Mouse (Mus musculus) inflammation-experienced regulatory T-cells, adult 6 months (primary cell): ENCODE data around the gene Plvap. TPM values are rescaled to one million over a fixed set of nuclear protein-coding genes. Genes with fewer than 3 reads are reported as not detected.
A peak's percentile ranks its signal among the peaks of the same experiment; 100 is the strongest.

ENCODE experiments used
- ATAC-seq: one replicate; pipeline ENCODE4 v1.8.0; 2017
- polyA plus RNA-seq, 3 experiments: library from polyadenylated mRNA; unstranded; fragments of 100-300 nt; shearing (Covaris generic); gene quantifications; one replicate each; pipeline ENCODE4 v1.2.1; 2017

Gene Plvap
- polyA plus RNA-seq, 3 experiments from 2014 or later = not detected

GRCm38 (mm10) chr8:71464513-71465500 is 46.7 kb downstream of the Plvap start, which contains the start of gene Mrpl34:
Gene Mrpl34 (plus strand): TSS chr8:71464959.
- ATAC-seq = peak; percentile 62

GRCm38 (mm10) chr8:71463188-71464033 is 48.1 kb downstream of the Plvap start, which contains the start of gene Abhd8:
Gene Abhd8 (minus strand): TSS chr8:71463655.
- ATAC-seq = peak; percentile 38

GRCm38 (mm10) chr8:71462786-71463185 is 48.8 kb downstream of the Plvap start:
- peak; percentile 86 for ATAC-seq

- no peak for ATAC-seq
Measured at GRCm38 (mm10) chr8:71462191-71462590, 49.4 kb downstream of the Plvap start.

- ATAC-seq = no peak
Measured at GRCm38 (mm10) chr8:71461152-71461840, 50.3 kb downstream of the Plvap start.

- no peak for ATAC-seq
Measured at GRCm38 (mm10) chr8:71460716-71461115, 50.8 kb downstream of the Plvap start.

- no peak for ATAC-seq
Measured at GRCm38 (mm10) chr8:71457659-71458270, 53.8 kb downstream of the Plvap start.

GRCm38 (mm10) chr8:71456906-71457305 is 54.6 kb downstream of the Plvap start:
- no peak for ATAC-seq

- ATAC-seq = no peak
Measured at GRCm38 (mm10) chr8:71454668-71455067, 56.9 kb downstream of the Plvap start.

GRCm38 (mm10) chr8:71452669-71453068 is 58.9 kb downstream of the Plvap start:
- no peak for ATAC-seq

- ATAC-seq = no peak
Measured at GRCm38 (mm10) chr8:71451777-71452176, 59.8 kb downstream of the Plvap start.

- no peak for ATAC-seq
Measured at GRCm38 (mm10) chr8:71451337-71451736, 60.2 kb downstream of the Plvap start.

Other genes with a start within 250 kb of the Plvap start
- gene Myo9b, start 239.0 kb downstream of the Plvap start, polyA plus RNA-seq = 10 to 100 TPM; 18.3 to 20.4 (median 19.4) TPM
- gene Haus8, start 238.8 kb downstream of the Plvap start, polyA plus RNA-seq = 10 to 100 TPM; 26.5 to 53.0 (median 32.5) TPM
- 100 to 1,000 TPM; 185 to 341 (median 339) TPM for gene Use1, start 144.9 kb downstream of the Plvap start, polyA plus RNA-seq
- gene Ocel1, start 140.5 kb downstream of the Plvap start, polyA plus RNA-seq = 1 to 10 TPM; 3.3 to 4.7 (median 4.5) TPM
- 1 to 10 TPM in 2 of 3 experiments, under 1 TPM in 1; 0.93 to 2.4 (median 1.1) TPM for gene Nr2f6, start 129.8 kb downstream of the Plvap start, polyA plus RNA-seq
- gene Ushbp1, start 116.0 kb downstream of the Plvap start, polyA plus RNA-seq = under 1 TPM in 2 of 3 experiments, not detected in 1; 0.13 to 0.21 TPM
- gene Babam1, start 114.9 kb downstream of the Plvap start, polyA plus RNA-seq = 10 to 100 TPM; 52.0 to 70.5 (median 54.7) TPM
- 1 to 10 TPM in 2 of 3 experiments, under 1 TPM in 1; 0.62 to 4.9 (median 1.2) TPM for gene Ankle1, start 105.7 kb downstream of the Plvap start, polyA plus RNA-seq
- 10 to 100 TPM; 21.0 to 24.0 (median 23.1) TPM for gene Abhd8, start 48.1 kb downstream of the Plvap start, polyA plus RNA-seq
- gene Mrpl34, start 46.8 kb downstream of the Plvap start, polyA plus RNA-seq = 10 to 100 TPM; 68.3 to 83.2 (median 80.6) TPM
- gene Dda1, start 42.6 kb downstream of the Plvap start, polyA plus RNA-seq = 10 to 100 TPM; 24.3 to 40.4 (median 25.5) TPM
- under 1 TPM in 2 of 3 experiments, not detected in 1; 0.11 to 0.31 TPM for gene Ano8, start 25.8 kb downstream of the Plvap start, polyA plus RNA-seq
- gene Gtpbp3, start 23.6 kb downstream of the Plvap start, polyA plus RNA-seq = 1 to 10 TPM; 2.6 to 6.5 (median 3.4) TPM
- not detected for gene Ccdc194, start 14.0 kb upstream of the Plvap start, polyA plus RNA-seq
- 10 to 100 TPM; 52.2 to 66.6 (median 61.8) TPM for gene Bst2, start 25.7 kb upstream of the Plvap start, polyA plus RNA-seq
- gene Mvb12a, start 31.2 kb upstream of the Plvap start, polyA plus RNA-seq = 10 to 100 TPM; 38.1 to 75.7 (median 43.5) TPM
- gene Tmem221, start 47.1 kb upstream of the Plvap start, polyA plus RNA-seq = 1 to 10 TPM in 1 of 3 experiments, under 1 TPM in 1, not detected in 1; 0.97 to 2.1 TPM
- gene Nxnl1, start 54.8 kb upstream of the Plvap start, polyA plus RNA-seq = under 1 TPM in 1 of 3 experiments, not detected in 2; 0.13 TPM
- 1 to 10 TPM; 4.5 to 8.6 (median 5.8) TPM for gene Slc27a1, start 57.1 kb upstream of the Plvap start, polyA plus RNA-seq
- gene Pgls, start 80.4 kb upstream of the Plvap start, polyA plus RNA-seq = 10 to 100 TPM; 52.1 to 61.7 (median 60.1) TPM
- gene Fam129c, start 85.9 kb upstream of the Plvap start, polyA plus RNA-seq = 1 to 10 TPM; 1.5 to 2.0 (median 1.7) TPM
- 10 to 100 TPM in 2 of 3 experiments, 1 to 10 TPM in 1; 8.7 to 14.8 (median 13.6) TPM for gene Colgalt1, start 99.2 kb upstream of the Plvap start, polyA plus RNA-seq
- under 1 TPM; 0.42 to 0.67 (median 0.54) TPM for gene Unc13a, start 160.0 kb upstream of the Plvap start, polyA plus RNA-seq
- 10 to 100 TPM; 18.9 to 30.3 (median 22.5) TPM for gene Jak3, start 164.5 kb upstream of the Plvap start, polyA plus RNA-seq
- 10 to 100 TPM; 11.7 to 25.4 (median 22.8) TPM for gene Insl3, start 177.5 kb upstream of the Plvap start, polyA plus RNA-seq
- gene B3gnt3, start 190.0 kb upstream of the Plvap start, polyA plus RNA-seq = 1 to 10 TPM; 2.8 to 5.6 (median 4.3) TPM
- 10 to 100 TPM; 37.6 to 66.4 (median 54.3) TPM for gene Fcho1, start 214.0 kb upstream of the Plvap start, polyA plus RNA-seq